Mouse (Mus musculus) lung, embryonic 14.5 days (tissue): ENCODE results near the gene Slc9b2. TPM values are rescaled to one million over a fixed set of nuclear protein-coding genes. Genes with fewer than 3 reads are reported as not detected.

ENCODE experiments used
- ATAC-seq: fragments of 200-750 bp; cut with Nextera tagmentation; 2 replicates; pipeline ENCODE4 v1.8.0; 2017; ENCODE audit warnings: mild to moderate bottlenecking, moderate TSS enrichment, moderate library complexity; ENCODE audit not compliant: insufficient read depth
- DNase-seq: peaks from one replicate; pipeline ENCODE4 v3.0.0-alpha.2; 2015
- H3K27ac ChIP-seq: fragments of 300-500 bp; sonication (generic); 2 replicates; pipeline ENCODE4 v1.5.1; 2014; ENCODE audit warnings: low read depth, mild to moderate bottlenecking, moderate library complexity
- H3K27me3 ChIP-seq: fragments of 300-500 bp; sonication (generic); 2 replicates; pipeline ENCODE4 v1.6.1; 2014; ENCODE audit warnings: low read length, control low read depth; ENCODE audit not compliant: insufficient read depth
- H3K36me3 ChIP-seq: fragments of 300-500 bp; sonication (generic); 2 replicates; pipeline ENCODE4 v1.6.1; 2014; ENCODE audit warnings: control low read depth; ENCODE audit not compliant: insufficient read depth
- H3K4me1 ChIP-seq: fragments of 300-500 bp; sonication (generic); 2 replicates; pipeline ENCODE4 v1.6.1; 2014; ENCODE audit warnings: antibody characterized with exemption, control low read depth; ENCODE audit not compliant: insufficient read depth
- H3K4me2 ChIP-seq: fragments of 300-500 bp; sonication (generic); 2 replicates; pipeline ENCODE4 v1.6.1; 2014; ENCODE audit warnings: mild to moderate bottlenecking
- H3K4me3 ChIP-seq: fragments of 300-500 bp; sonication (generic); 2 replicates; pipeline ENCODE4 v1.5.1; 2014; ENCODE audit warnings: low read depth, low read length
- H3K9ac ChIP-seq: fragments of 300-500 bp; sonication (generic); 2 replicates; pipeline ENCODE4 v1.6.1; 2014
- H3K9me3 ChIP-seq: fragments of 300-500 bp; sonication (generic); 2 replicates; pipeline ENCODE4 v1.6.1; 2016; ENCODE audit warnings: low read depth, low read length, control low read depth
- CTCF ChIP-seq: IDR thresholded peaks from 2 replicates; pipeline ENCODE4 v1.5.1; 2016; ENCODE audit warnings: antibody characterized with exemption, low read depth
- WGBS: fragments of 180-500 bp; shearing (Covaris S2); extraction: QIAGEN DNeasy Blood & Tissue Kit; methylation state at CpG from one replicate; pipeline ENCODE4 v1.1.7; 2014; 5-methylcytosine and 5-hydroxymethylcytosine counted together
- polyA plus RNA-seq: library from polyadenylated mRNA; unstranded; fragments of >200 nt; fragmentation: Nextera tagmentation; extraction: Ambion mirVana; gene quantifications from 2 replicates; pipeline ENCODE4 v1.2.1, GENCODE M21; 2014

The Slc9b2 gene
- polyA plus RNA-seq, 1 experiment from 2014 or later: 1.1 TPM

- Histone ChIP-seq H3K36me3 (no peaks in the 10 kb centered on the region), H3K27me3 (no peaks in the 10 kb centered on the region), H3K27ac (no peak overlapping the region), H3K4me2 (no peak overlapping the region), H3K4me1 (no peaks in the 10 kb centered on the region), H3K9ac (no peak overlapping the region), H3K4me3 (no peak overlapping the region), H3K9me3 (no peaks in the 10 kb centered on the region)
- DNase-seq: peak; percentile 87
- peak; percentile 83 for TF ChIP-seq CTCF
- ATAC-seq: peak; percentile 80
- 100% methylated on average over 6 of the region's 7 CpGs for WGBS
Measured at GRCm38 (mm10) chr3:135290249-135290894, 17.1 kb upstream of the Slc9b2 start.

- ATAC-seq (no peak), DNase-seq (no peak)
- H3K9ac ChIP-seq: no peak overlapping the region
Measured at GRCm38 (mm10) chr3:135293703-135294102, 13.8 kb upstream of the Slc9b2 start.

GRCm38 (mm10) chr3:135295559-135295958 lies 11.9 kb upstream of the Slc9b2 start:
- Histone ChIP-seq H3K36me3 (no peaks in the 10 kb centered on the region), H3K27me3 (no peaks in the 10 kb centered on the region), H3K4me3 (no peak overlapping the region), H3K9me3 (no peaks in the 10 kb centered on the region), H3K4me2 (no peak overlapping the region), H3K4me1 (no peaks in the 10 kb centered on the region), H3K27ac (no peak overlapping the region), H3K9ac (no peak overlapping the region)
- 76% methylated on average over 1 of the region's 1 CpGs for WGBS
- no peak for DNase-seq
- no peak for TF ChIP-seq CTCF
- ATAC-seq: no peak

More at GRCm38 (mm10) chr3:135293703-135294102, 13.8 kb upstream of the Slc9b2 start:
- Histone ChIP-seq H3K27me3 (no peaks in the 10 kb centered on the region), H3K4me1 (no peaks in the 10 kb centered on the region), H3K4me3 (no peak overlapping the region), H3K9me3 (no peaks in the 10 kb centered on the region), H3K27ac (no peak overlapping the region), H3K36me3 (no peaks in the 10 kb centered on the region), H3K4me2 (no peak overlapping the region)
- no peak for TF ChIP-seq CTCF
- 45% methylated on average over 7 of the region's 7 CpGs for WGBS

- H3K27ac ChIP-seq: no peak overlapping the region
- no peaks in the 10 kb centered on the region for H3K27me3 ChIP-seq
- no peak overlapping the region for H3K4me2 ChIP-seq
- H3K9me3 ChIP-seq: no peaks in the 10 kb centered on the region
- ATAC-seq (no peak), DNase-seq (no peak)
- no peaks in the 10 kb centered on the region for H3K4me1 ChIP-seq
- TF ChIP-seq CTCF: no peak
- no peaks in the 10 kb centered on the region for H3K36me3 ChIP-seq
- 68% methylated on average over 3 of the region's 3 CpGs for WGBS
- no peak overlapping the region for H3K4me3 ChIP-seq
- no peak overlapping the region for H3K9ac ChIP-seq
Measured at GRCm38 (mm10) chr3:135298560-135298959, 8.9 kb upstream of the Slc9b2 start.

GRCm38 (mm10) chr3:135300081-135300480 lies 7.4 kb upstream of the Slc9b2 start:
- ATAC-seq (no peak), DNase-seq (no peak)
- WGBS: 46% methylated on average over 6 of the region's 6 CpGs
- Histone ChIP-seq H3K9me3 (no peaks in the 10 kb centered on the region), H3K4me2 (no peak overlapping the region), H3K36me3 (no peaks in the 10 kb centered on the region), H3K9ac (no peak overlapping the region), H3K4me3 (no peak overlapping the region), H3K27me3 (no peaks in the 10 kb centered on the region), H3K4me1 (no peaks in the 10 kb centered on the region), H3K27ac (no peak overlapping the region)
- no peak for TF ChIP-seq CTCF

GRCm38 (mm10) chr3:135304060-135304459 lies 3.4 kb upstream of the Slc9b2 start:
- Histone ChIP-seq H3K27ac (no peak overlapping the region), H3K4me2 (no peak overlapping the region), H3K36me3 (no peaks in the 10 kb centered on the region), H3K9me3 (no peaks in the 10 kb centered on the region), H3K4me1 (0 out of 2 replicates have a peak, but pooled peaks cover 3% of the 10 kb centered on the region), H3K27me3 (no peaks in the 10 kb centered on the region), H3K9ac (no peak overlapping the region), H3K4me3 (no peak overlapping the region)
- no peak for TF ChIP-seq CTCF
- DNase-seq: no peak
- no peak for ATAC-seq
- 34% methylated on average over 6 of the region's 6 CpGs for WGBS

- H3K4me1 ChIP-seq: 0 out of 2 replicates have a peak, but pooled peaks cover 3% of the 10 kb centered on the region
- no peak overlapping the region for H3K4me3 ChIP-seq
- DNase-seq (peak; percentile 30), ATAC-seq (no peak)
- H3K9ac ChIP-seq: no peak overlapping the region
- TF ChIP-seq CTCF: no peak
- H3K27ac ChIP-seq: no peak overlapping the region
- no peaks in the 10 kb centered on the region for H3K36me3 ChIP-seq
- WGBS: 19% methylated on average over 9 of the region's 9 CpGs
- no peaks in the 10 kb centered on the region for H3K9me3 ChIP-seq
- H3K27me3 ChIP-seq: no peaks in the 10 kb centered on the region
- H3K4me2 ChIP-seq: no peak overlapping the region
Measured at GRCm38 (mm10) chr3:135304566-135304965, 2.9 kb upstream of the Slc9b2 start.
